Mouse (Mus musculus): Measurements from ENCODE around the gene Camkk2.

GRCm38 (mm10) chr5:122747950-122748349, 31.3 kb downstream of the Camkk2 start:
- TF ChIP-seq CTCF (IDR thresholded peaks at IDR 0.05) (no peak), EP300 (IDR thresholded peaks at IDR 0.05) (no peak)
